Mouse (Mus musculus) ES-E14 (cell line): Measurements from ENCODE around the gene Mrpl22. TPM values are rescaled to one million over a fixed set of nuclear protein-coding genes. Genes with fewer than 3 reads are reported as not detected.

Experiments used
- DNase-seq: peaks from one replicate; pipeline ENCODE4 v3.0.0-alpha.2; 2013; ENCODE audit warnings: low read depth, low spot score
- H3K27ac ChIP-seq: 2 replicates; pipeline ENCODE4 v1.5.1; 2012; ENCODE audit warnings: low read depth, mild to moderate bottlenecking, low read length, moderate library complexity, mixed read lengths; ENCODE audit not compliant: poor library complexity, insufficient read depth, severe bottlenecking
- H3K36me3 ChIP-seq: 2 replicates; pipeline ENCODE4 v1.6.1; 2012; ENCODE audit warnings: mild to moderate bottlenecking, low read length, moderate library complexity, mixed read lengths; ENCODE audit not compliant: control insufficient read depth, poor library complexity, insufficient read depth, severe bottlenecking
- H3K4me1 ChIP-seq, 2 experiments: fragments of 150-350 bp in 1 of 2; sonication (generic) in 1 of 2; 2 replicates each; pipeline ENCODE4 v1.6.1; 2012; ENCODE audit warnings: low read length in 2 of 2, mild to moderate bottlenecking in 1 of 2, mixed read lengths in 1 of 2; ENCODE audit not compliant: control insufficient read depth in 2 of 2, insufficient read depth in 2 of 2, poor library complexity in 1 of 2
- H3K4me3 ChIP-seq, 2 experiments: fragments of 150-350 bp in 1 of 2; sonication (generic) in 1 of 2; 2 replicates each; pipeline ENCODE4 v1.5.1; 2012; ENCODE audit warnings: low read length in 2 of 2, low read depth in 1 of 2, mild to moderate bottlenecking in 1 of 2, mixed read lengths in 1 of 2; ENCODE audit not compliant: insufficient read depth in 1 of 2, poor library complexity in 1 of 2, severe bottlenecking in 1 of 2
- H3K9ac ChIP-seq: 2 replicates; pipeline ENCODE4 v1.6.1; 2012; ENCODE audit warnings: low read depth, mild to moderate bottlenecking, low read length, mixed read lengths; ENCODE audit not compliant: poor library complexity, insufficient read depth, severe bottlenecking
- H3K9me3 ChIP-seq: fragments of 150-350 bp; sonication (generic); 2 replicates; pipeline ENCODE4 v1.6.1; 2012; ENCODE audit warnings: low read depth, mild to moderate bottlenecking, low read length; ENCODE audit not compliant: control insufficient read depth, insufficient read depth
- CHD2 ChIP-seq: IDR thresholded peaks from 2 replicates; pipeline ENCODE4 v1.6.1; 2014; ENCODE audit warnings: mild to moderate bottlenecking, low read depth, low read length, inconsistent platforms
- HCFC1 ChIP-seq: IDR thresholded peaks from 2 replicates; pipeline ENCODE4 v1.6.1; 2012; ENCODE audit warnings: low read length, inconsistent platforms, borderline replicate concordance; ENCODE audit not compliant: insufficient read depth
- MAFK ChIP-seq: IDR thresholded peaks from 2 replicates; pipeline ENCODE4 v1.6.1; 2014; ENCODE audit warnings: mild to moderate bottlenecking, low read depth, low read length, inconsistent platforms; ENCODE audit not compliant: insufficient read depth
- ZC3H11A ChIP-seq: IDR thresholded peaks from 2 replicates; pipeline ENCODE4 v1.6.1; 2012; ENCODE audit warnings: low read depth, mild to moderate bottlenecking, inconsistent platforms, low read length, borderline replicate concordance
- ZNF384 ChIP-seq: IDR thresholded peaks from 2 replicates; pipeline ENCODE4 v1.6.1; 2012; ENCODE audit warnings: low read depth, low read length, inconsistent platforms
- in situ Hi-C, 2 experiments: fragments of 600-800 bp; cut with MboI; formaldehyde crosslinking; loops; one replicate each; pipeline ENCODE4 v1.15.1; 2025; ENCODE audit warnings: low sequenced_read_pairs in 2 of 2, inconsistent platforms in 1 of 2; ENCODE audit not compliant: unreplicated experiment in 2 of 2
- total RNA-seq: library from RNA; depleted of rRNA; stranded (reverse); fragments of 300-350 nt; gene quantifications from 2 replicates; pipeline ENCODE4 v1.2.3, GENCODE M21; 2012

Mrpl22 gene
- total RNA-seq, 1 experiment, result 71.0 TPM

- TF ChIP-seq HCFC1 (no peak), ZNF384 (no peak), CHD2 (no peak), ZC3H11A (no peak), MAFK (no peak)
Measured at GRCm38 (mm10) chr11:58200226-58200625, 28.8 kb downstream of the Mrpl22 start.

GRCm38 (mm10) chr11:58201052-58201451 is 29.6 kb downstream of the Mrpl22 start:
- TF ChIP-seq ZC3H11A (no peak), CHD2 (no peak), HCFC1 (no peak), MAFK (no peak), ZNF384 (no peak)
- Histone ChIP-seq H3K4me1 (peaks cover 0 to 9% of the 10 kb centered on the region in 2 experiments; a peak in 1 of 4 replicates), H3K36me3 (no peaks in the 10 kb centered on the region), H3K27ac (no peak overlapping the region), H3K4me3 (no peak overlapping the region), H3K9ac (no peak overlapping the region), H3K9me3 (no peaks in the 10 kb centered on the region)
- in situ Hi-C loops, result no loop called here
- no peak for DNase-seq

More at GRCm38 (mm10) chr11:58200226-58200625, 28.8 kb downstream of the Mrpl22 start:
- no peak overlapping the region for H3K27ac ChIP-seq
- H3K4me1 ChIP-seq, result peaks cover 0 to 9% of the 10 kb centered on the region in 2 experiments; a peak in 1 of 4 replicates
- in situ Hi-C loops, result no loop called here
- H3K9ac ChIP-seq, result no peak overlapping the region
- no peaks in the 10 kb centered on the region for H3K9me3 ChIP-seq
- no peak overlapping the region for H3K4me3 ChIP-seq
- no peaks in the 10 kb centered on the region for H3K36me3 ChIP-seq
- DNase-seq, result no peak

- no peak overlapping the region for H3K9ac ChIP-seq
- in situ Hi-C loops, result no loop called here
- peaks cover 0 to 16% of the 10 kb centered on the region in 2 experiments; a peak in 2 of 4 replicates for H3K4me1 ChIP-seq
- no peaks in the 10 kb centered on the region for H3K9me3 ChIP-seq
- no peak overlapping the region for H3K27ac ChIP-seq
- no peaks in the 10 kb centered on the region for H3K36me3 ChIP-seq
- TF ChIP-seq ZNF384 (no peak), ZC3H11A (no peak), HCFC1 (no peak), CHD2 (no peak), MAFK (no peak)
- H3K4me3 ChIP-seq, result no peak overlapping the region
- DNase-seq, result no peak
Measured at GRCm38 (mm10) chr11:58210321-58210886, 38.9 kb downstream of the Mrpl22 start.

GRCm38 (mm10) chr11:58211062-58211681 is 39.7 kb downstream of the Mrpl22 start:
- DNase-seq, result no peak
- no peak overlapping the region for H3K9ac ChIP-seq
- no peaks in the 10 kb centered on the region for H3K36me3 ChIP-seq
- H3K4me3 ChIP-seq, result no peak overlapping the region
- TF ChIP-seq ZC3H11A, result no peak
- no peak for TF ChIP-seq HCFC1
- 0 out of 2 replicates have a peak, but pooled peaks have one; percentile 75 for TF ChIP-seq MAFK
- no peak for TF ChIP-seq ZNF384
- TF ChIP-seq CHD2, result no peak
- in situ Hi-C loops, result no loop called here
- no peak overlapping the region; the same call in 1 of the 2 replicates for H3K27ac ChIP-seq
- H3K4me1 ChIP-seq, result peaks cover 0 to 16% of the 10 kb centered on the region in 2 experiments; a peak in 2 of 4 replicates
- H3K9me3 ChIP-seq, result no peaks in the 10 kb centered on the region
